Mouse (Mus musculus) lung, embryonic 16.5 days (tissue): ENCODE results near the gene Olfr1453. TPM values are rescaled to one million over a fixed set of nuclear protein-coding genes. Genes with fewer than 3 reads are reported as not detected.
"Not testable (repeated sequence)": the region's sequence is repeated elsewhere in the genome, so short reads cannot be mapped to it uniquely, and the experiment has no call there.

Source experiments
- ATAC-seq: fragments of 200-750 bp; cut with Nextera tagmentation; 2 replicates; pipeline ENCODE4 v1.8.0; 2017; ENCODE audit warnings: low read depth, mild to moderate bottlenecking, moderate library complexity
- H3K27ac ChIP-seq: fragments of 300-500 bp; sonication (generic); 2 replicates; pipeline ENCODE4 v1.5.1; 2014; ENCODE audit warnings: mild to moderate bottlenecking, control low read depth, low read length
- H3K27me3 ChIP-seq: fragments of 300-500 bp; sonication (generic); 2 replicates; pipeline ENCODE4 v1.6.1; 2014; ENCODE audit warnings: low read depth, low read length, mixed read lengths; ENCODE audit not compliant: control insufficient read depth, insufficient read depth
- H3K36me3 ChIP-seq: fragments of 300-500 bp; sonication (generic); 2 replicates; pipeline ENCODE4 v1.6.1; 2014; ENCODE audit warnings: low read length; ENCODE audit not compliant: control insufficient read depth, insufficient read depth
- H3K4me1 ChIP-seq: fragments of 300-500 bp; sonication (generic); replicated peaks from 2 replicates; pipeline ENCODE4 v1.6.1; 2014; ENCODE audit warnings: low read length, mixed read lengths; ENCODE audit not compliant: control insufficient read depth, insufficient read depth
- H3K4me2 ChIP-seq: fragments of 300-500 bp; sonication (generic); 2 replicates; pipeline ENCODE4 v1.6.1; 2014; ENCODE audit warnings: low read depth, low read length, control low read depth
- H3K4me3 ChIP-seq: fragments of 300-500 bp; sonication (generic); 2 replicates; pipeline ENCODE4 v1.5.1; 2014; ENCODE audit warnings: mild to moderate bottlenecking, low read length, control low read depth
- H3K9ac ChIP-seq: fragments of 300-500 bp; sonication (generic); 2 replicates; pipeline ENCODE4 v1.6.1; 2014; ENCODE audit warnings: low read length, control low read depth
- H3K9me3 ChIP-seq: fragments of 300-500 bp; sonication (generic); 2 replicates; pipeline ENCODE4 v1.6.1; 2016; ENCODE audit warnings: low read length; ENCODE audit not compliant: control insufficient read depth
- WGBS: fragments of 180-500 bp; shearing (Covaris S2); extraction: QIAGEN DNeasy Blood & Tissue Kit; methylation state at CpG from one replicate; pipeline ENCODE4 v1.1.7; 2014; 5-methylcytosine and 5-hydroxymethylcytosine counted together
- polyA plus RNA-seq: library from polyadenylated mRNA; unstranded; fragments of >200 nt; fragmentation: Nextera tagmentation; extraction: Ambion mirVana; gene quantifications from 2 replicates; pipeline ENCODE4 v1.2.1, GENCODE M21; 2015

Gene Olfr1453
- not detected in 2 replicates for polyA plus RNA-seq

GRCm38 (mm10) chr19:13028227-13028626, at the start of gene Olfr1453:
Gene Olfr1453, minus strand, starts transcription at chr19:13028327.
- Histone ChIP-seq H3K9me3 (no peaks in the 10 kb centered on the region), H3K36me3 (no peaks in the 10 kb centered on the region), H3K27me3 (no peaks in the 10 kb centered on the region), H3K9ac (no peak within 1 kb of the TSS), H3K4me3 (no peak within 1 kb of the TSS), H3K27ac (no peak within 1 kb of the TSS), H3K4me2 (no peak within 1 kb of the TSS), H3K4me1 (no peaks in the 10 kb centered on the region)
- WGBS, result 44% methylated on average over 1 of the region's 1 CpGs
- no peak for ATAC-seq

DNA sequence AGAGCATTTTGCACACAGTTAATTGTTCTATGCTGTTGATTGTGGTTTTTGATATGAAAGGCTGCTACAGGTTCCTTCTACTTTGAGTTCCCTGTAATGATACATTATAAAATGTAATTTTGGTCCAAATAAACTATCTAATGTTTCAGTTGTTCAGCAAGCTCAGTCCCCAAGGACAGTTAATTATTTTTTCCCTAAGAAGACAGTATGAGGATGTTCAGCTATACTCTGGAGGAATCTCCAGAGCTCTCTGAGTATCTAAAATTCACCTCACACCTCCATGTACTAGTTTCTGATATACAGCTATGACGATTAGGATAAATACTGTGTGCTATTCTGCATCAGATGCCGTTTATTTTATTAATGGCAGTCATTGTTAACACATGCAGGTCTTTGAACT, 32.2 kb upstream of the Olfr1453 start, which contains the start of gene Olfr1454:
Gene Olfr1454 (plus strand): TSS at position 301 of the 400 bp plus-strand sequence.
- H3K9me3 ChIP-seq, result peaks cover 2% of the 10 kb centered on the region; the same call in 1 of the 2 replicates
- 56% methylated on average over 2 of the region's 2 CpGs for WGBS

DNA sequence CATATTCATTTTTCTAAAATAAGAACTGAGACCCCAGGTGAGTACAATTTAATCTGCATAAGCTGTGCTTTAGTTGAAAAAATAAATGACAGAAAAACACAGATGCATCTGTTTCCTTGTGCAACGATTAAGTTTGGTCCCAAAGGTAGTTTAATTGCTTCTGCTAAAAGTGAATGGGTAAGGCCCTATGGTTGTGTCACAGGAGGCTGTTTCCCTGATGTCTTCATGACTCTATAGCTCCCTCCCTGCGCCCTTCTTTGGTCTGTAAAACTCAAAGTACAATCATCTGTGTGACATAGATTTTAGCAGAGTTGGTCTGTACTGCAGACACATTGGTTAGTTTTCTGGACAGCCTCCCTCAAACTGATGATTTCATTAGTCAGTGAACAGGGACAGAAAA, 33.4 kb downstream of the Olfr1453 start, which contains the start of gene Olfr1451:
Gene Olfr1451 (plus strand): TSS at position 301 of the 400 bp plus-strand sequence.
- no peak within 1 kb of the TSS for H3K9ac ChIP-seq
- no peaks in the 10 kb centered on the region for H3K9me3 ChIP-seq
- no peak within 1 kb of the TSS for H3K4me2 ChIP-seq
- no peak within 1 kb of the TSS for H3K27ac ChIP-seq
- no peak for ATAC-seq
- no peaks in the 10 kb centered on the region for H3K27me3 ChIP-seq
- no peak within 1 kb of the TSS for H3K4me3 ChIP-seq
- WGBS, result 59% methylated on average over 2 of the region's 2 CpGs
- no peaks in the 10 kb centered on the region for H3K36me3 ChIP-seq
- no peaks in the 10 kb centered on the region for H3K4me1 ChIP-seq

More for the DNA sequence above, 32.2 kb upstream of the Olfr1453 start, which contains the start of gene Olfr1454:
- Histone ChIP-seq H3K9ac (no peak within 1 kb of the TSS), H3K4me1 (no peaks in the 10 kb centered on the region), H3K4me2 (no peak within 1 kb of the TSS), H3K27me3 (no peaks in the 10 kb centered on the region), H3K36me3 (no peaks in the 10 kb centered on the region), H3K27ac (no peak within 1 kb of the TSS), H3K4me3 (no peak within 1 kb of the TSS)
- no peak for ATAC-seq

GRCm38 (mm10) chr19:12992316-12992715, 35.8 kb downstream of the Olfr1453 start:
- H3K4me3 ChIP-seq, H3K9ac ChIP-seq, H3K27me3 ChIP-seq, H3K9me3 ChIP-seq, H3K36me3 ChIP-seq, H3K4me2 ChIP-seq, H3K27ac ChIP-seq, H3K4me1 ChIP-seq, ATAC-seq: not testable (repeated sequence)
- 91% methylated on average over 4 of the region's 4 CpGs for WGBS

Other genes starting within 250 kb of the Olfr1453 start
- 10.9 and 11.5 TPM in 2 replicates for gene Zfp91, start 232.2 kb downstream of the Olfr1453 start, polyA plus RNA-seq
- 2.0 and 3.3 TPM in 2 replicates for gene Lpxn, start 232.1 kb downstream of the Olfr1453 start, polyA plus RNA-seq
- gene Gm5244, start 181.6 kb downstream of the Olfr1453 start, polyA plus RNA-seq, result not detected in 2 replicates
- not detected in 2 replicates for gene Olfr1444, start 171.0 kb downstream of the Olfr1453 start, polyA plus RNA-seq
- not detected in 2 replicates for gene Olfr1445, start 144.5 kb downstream of the Olfr1453 start, polyA plus RNA-seq
- not detected in 2 replicates for gene Olfr1446, start 134.8 kb downstream of the Olfr1453 start, polyA plus RNA-seq
- gene Olfr1447, start 124.6 kb downstream of the Olfr1453 start, polyA plus RNA-seq, result not detected in 2 replicates
- not detected in 2 replicates for gene Olfr1448, start 103.9 kb downstream of the Olfr1453 start, polyA plus RNA-seq
- gene Olfr1449, start 97.5 kb downstream of the Olfr1453 start, polyA plus RNA-seq, result not detected in 2 replicates
- not detected in 2 replicates for gene Olfr1450, start 78.1 kb downstream of the Olfr1453 start, polyA plus RNA-seq
- not detected in 2 replicates for gene Olfr1451, start 33.3 kb downstream of the Olfr1453 start, polyA plus RNA-seq
- gene Olfr1454, start 32.3 kb upstream of the Olfr1453 start, polyA plus RNA-seq, result not detected in 2 replicates
- not detected in 2 replicates for gene Olfr1457, start 69.6 kb upstream of the Olfr1453 start, polyA plus RNA-seq
- gene Olfr1458, start 78.4 kb upstream of the Olfr1453 start, polyA plus RNA-seq, result not detected in 2 replicates
- gene Olfr1459, start 121.2 kb upstream of the Olfr1453 start, polyA plus RNA-seq, result not detected in 2 replicates
- gene Olfr1461, start 134.7 kb upstream of the Olfr1453 start, polyA plus RNA-seq, result not detected in 2 replicates
- not detected in 2 replicates for gene Olfr1462, start 157.4 kb upstream of the Olfr1453 start, polyA plus RNA-seq
- gene Olfr1463, start 203.0 kb upstream of the Olfr1453 start, polyA plus RNA-seq, result not detected in 2 replicates